ENCODE assay signal across 13 mouse cellular contexts in the genomic region with DNA sequence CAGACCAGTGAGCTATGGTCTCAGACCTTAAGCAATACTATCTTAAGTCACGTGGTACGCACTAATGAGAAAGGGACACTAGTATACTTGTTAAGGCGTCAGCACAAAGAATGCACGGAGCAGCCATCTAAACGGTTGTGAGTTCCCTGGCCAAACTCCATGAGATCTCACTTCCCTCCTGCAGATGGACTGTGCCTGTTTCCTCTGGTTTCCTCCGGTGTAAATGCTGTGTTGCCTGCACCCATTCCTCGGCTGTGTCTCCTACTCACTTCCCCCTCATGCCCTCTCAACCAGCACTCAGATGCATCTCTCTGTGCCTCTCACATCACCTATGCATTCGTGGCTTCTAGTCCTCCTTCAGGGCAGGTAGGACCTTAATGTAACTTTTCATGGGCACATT.
"Had no signal": no experiment of that assay in that cellular context is flagged by ENCODE, and none has a peak within 500 bp of the region (broad histone marks: within the 10 kb centered on the region; RNA-seq: fewer than 3 reads in every experiment).

No protein-coding gene starts in this region.

- H3K36me3 ChIP-seq: midbrain, embryonic 10.5 days; midbrain, embryonic 12.5 days; neural tube, embryonic 12.5 days; stomach, embryonic 15.5 days had no signal

- H3K9ac ChIP-seq: lung, embryonic 14.5 days; midbrain, embryonic 12.5 days; neural tube, embryonic 12.5 days; stomach, embryonic 15.5 days had no signal

- H3K4me3 ChIP-seq: midbrain, embryonic 10.5 days; midbrain, embryonic 12.5 days; neural tube, embryonic 12.5 days; stomach, embryonic 15.5 days had no signal

- H3K4me1 ChIP-seq: midbrain, embryonic 10.5 days; midbrain, embryonic 12.5 days; neural tube, embryonic 12.5 days; stomach, embryonic 15.5 days had no signal

- H3K9me3 ChIP-seq: midbrain, embryonic 10.5 days; midbrain, embryonic 12.5 days; neural tube, embryonic 12.5 days; stomach, embryonic 15.5 days had no signal

- DNase-seq: lung, adult 18-20 months; lung, embryonic 14.5 days; lung, postnatal 10 days; lung, postnatal 4 days; midbrain, embryonic 14.5 days; right cerebral cortex, postnatal 14 days; thymus, adult 2 months; thymus, postnatal 25 days had no signal

- H3K4me2 ChIP-seq: lung, embryonic 14.5 days; midbrain, embryonic 12.5 days; neural tube, embryonic 12.5 days; stomach, embryonic 15.5 days had no signal

- H3K27me3 ChIP-seq: midbrain, embryonic 12.5 days; neural tube, embryonic 12.5 days; stomach, embryonic 15.5 days had no signal

- H3K27ac ChIP-seq: midbrain, embryonic 10.5 days; midbrain, embryonic 12.5 days; neural tube, embryonic 12.5 days; stomach, embryonic 15.5 days; stomach, postnatal 0 days had no signal
